Mouse (Mus musculus): ENCODE measurements around the gene Ube2o.

- TF ChIP-seq CTCF (IDR thresholded peaks at IDR 0.05; ENCODE audit: low read depth, low read length) (no peak), EP300 (IDR thresholded peaks at IDR 0.05; ENCODE audit: insufficient read depth, low read depth, low read length) (no peak)
Measured at GRCm38 (mm10) chr11:116532810-116533338, 48.4 kb downstream of the Ube2o start.

Data from ES-Bruce4 (cell line).